Mouse (Mus musculus) liver, embryonic 11.5 days (tissue): ENCODE measurements around the gene Noa1. TPM values are rescaled to one million over a fixed set of nuclear protein-coding genes. Genes with fewer than 3 reads are reported as not detected.

Source experiments
- ATAC-seq: fragments of 200-750 bp; cut with Nextera tagmentation; replicated peaks from 2 replicates; pipeline ENCODE4 v1.8.0; 2017; ENCODE audit warnings: moderate number of reproducible peaks, mild to moderate bottlenecking, moderate TSS enrichment, moderate library complexity; ENCODE audit not compliant: low FRiP score
- DNase-seq: peaks from one replicate; pipeline ENCODE4 v3.0.0-alpha.2; 2017; ENCODE audit warnings: low spot score
- H3K27ac ChIP-seq: fragments of 300-500 bp; sonication (generic); 2 replicates; pipeline ENCODE4 v1.5.1; 2014; ENCODE audit warnings: mild to moderate bottlenecking, low read depth, low read length, control low read depth
- H3K27me3 ChIP-seq: fragments of 300-500 bp; sonication (generic); replicated peaks from 2 replicates; pipeline ENCODE4 v1.6.1; 2014; ENCODE audit warnings: low read length, mixed read lengths; ENCODE audit not compliant: control insufficient read depth, insufficient read depth
- H3K36me3 ChIP-seq: fragments of 300-500 bp; sonication (generic); 2 replicates; pipeline ENCODE4 v1.6.1; 2014; ENCODE audit warnings: mild to moderate bottlenecking, low read length, moderate library complexity, mixed read lengths; ENCODE audit not compliant: control insufficient read depth, insufficient read depth
- H3K4me1 ChIP-seq: fragments of 300-500 bp; sonication (generic); replicated peaks from 2 replicates; pipeline ENCODE4 v1.6.1; 2014; ENCODE audit warnings: low read length, mixed read lengths; ENCODE audit not compliant: control insufficient read depth, insufficient read depth
- H3K4me2 ChIP-seq: fragments of 300-500 bp; sonication (generic); 2 replicates; pipeline ENCODE4 v1.6.1; 2014; ENCODE audit warnings: mild to moderate bottlenecking, control low read depth, moderate library complexity
- H3K4me3 ChIP-seq: fragments of 300-500 bp; sonication (generic); 2 replicates; pipeline ENCODE4 v1.5.1; 2014; ENCODE audit warnings: low read depth, low read length, control low read depth
- H3K9ac ChIP-seq: fragments of 300-500 bp; sonication (generic); 2 replicates; pipeline ENCODE4 v1.6.1; 2014; ENCODE audit warnings: low read depth, low read length, control low read depth
- H3K9me3 ChIP-seq: fragments of 300-500 bp; sonication (generic); 2 replicates; pipeline ENCODE4 v1.6.1; 2016; ENCODE audit warnings: low read length, inconsistent platforms, mixed read lengths; ENCODE audit not compliant: control insufficient read depth
- WGBS: fragments of 180-500 bp; shearing (Covaris S2); extraction: QIAGEN DNeasy Blood & Tissue Kit; methylation state at CpG from one replicate; pipeline ENCODE4 v1.1.7; 2014; 5-methylcytosine and 5-hydroxymethylcytosine counted together
- polyA plus RNA-seq: library from polyadenylated mRNA; unstranded; fragments of >200 nt; fragmentation: Nextera tagmentation; extraction: Ambion mirVana; gene quantifications from 2 replicates; pipeline ENCODE4 v1.2.1, GENCODE M21; 2014

The Noa1 gene
- polyA plus RNA-seq, 1 experiment from 2014 or later, result 57.7 TPM

- no peaks in the 10 kb centered on the region for H3K27me3 ChIP-seq
- no peaks in the 10 kb centered on the region for H3K9me3 ChIP-seq
- H3K4me2 ChIP-seq, result no peak overlapping the region
- peaks cover 36% of the 10 kb centered on the region for H3K36me3 ChIP-seq
- no peak overlapping the region for H3K27ac ChIP-seq
- no peak for ATAC-seq
- no peak overlapping the region for H3K9ac ChIP-seq
- 88% methylated on average over 20 of the region's 20 CpGs for WGBS
- DNase-seq, result no peak
- H3K4me3 ChIP-seq, result no peak overlapping the region
- H3K4me1 ChIP-seq, result peaks cover 4% of the 10 kb centered on the region; the same call in 1 of the 2 replicates
Observed at GRCm38 (mm10) chr5:77281518-77282174, 28.2 kb downstream of the Noa1 start.

GRCm38 (mm10) chr5:77277204-77277603 is 32.7 kb downstream of the Noa1 start:
- Histone ChIP-seq H3K4me3 (no peak overlapping the region), H3K27me3 (no peaks in the 10 kb centered on the region), H3K4me2 (no peak overlapping the region), H3K27ac (no peak overlapping the region), H3K4me1 (peaks cover 10% of the 10 kb centered on the region), H3K9me3 (no peaks in the 10 kb centered on the region), H3K9ac (no peak overlapping the region), H3K36me3 (peaks cover 51% of the 10 kb centered on the region)
- no peak for ATAC-seq
- DNase-seq, result no peak
- 85% methylated on average over 6 of the region's 6 CpGs for WGBS

GRCm38 (mm10) chr5:77275950-77276349 is 33.9 kb downstream of the Noa1 start:
- Histone ChIP-seq H3K4me2 (no peak overlapping the region), H3K27ac (no peak overlapping the region), H3K36me3 (peaks cover 45% of the 10 kb centered on the region), H3K9me3 (no peaks in the 10 kb centered on the region), H3K27me3 (no peaks in the 10 kb centered on the region), H3K4me3 (no peak overlapping the region), H3K4me1 (peaks cover 10% of the 10 kb centered on the region), H3K9ac (no peak overlapping the region)
- WGBS, result 86% methylated on average over 5 of the region's 5 CpGs
- no peak for DNase-seq
- ATAC-seq, result no peak

- DNase-seq (no peak), ATAC-seq (no peak)
- Histone ChIP-seq H3K4me2 (no peak overlapping the region), H3K27ac (no peak overlapping the region), H3K4me3 (no peak overlapping the region), H3K27me3 (no peaks in the 10 kb centered on the region), H3K4me1 (peaks cover 10% of the 10 kb centered on the region), H3K9me3 (no peaks in the 10 kb centered on the region), H3K9ac (no peak overlapping the region), H3K36me3 (peaks cover 58% of the 10 kb centered on the region)
- WGBS, result 71% methylated on average over 7 of the region's 7 CpGs
Observed at GRCm38 (mm10) chr5:77273151-77273550, 36.7 kb downstream of the Noa1 start.

- H3K4me1 ChIP-seq, result peaks cover 8% of the 10 kb centered on the region
- no peak overlapping the region for H3K9ac ChIP-seq
- DNase-seq (no peak), ATAC-seq (no peak)
- WGBS, result 77% methylated on average over 8 of the region's 8 CpGs
- no peak overlapping the region for H3K27ac ChIP-seq
- no peak overlapping the region for H3K4me2 ChIP-seq
- no peak overlapping the region for H3K4me3 ChIP-seq
- peaks cover 47% of the 10 kb centered on the region for H3K36me3 ChIP-seq
- no peaks in the 10 kb centered on the region for H3K27me3 ChIP-seq
- no peaks in the 10 kb centered on the region for H3K9me3 ChIP-seq
Observed at GRCm38 (mm10) chr5:77269399-77269798, 40.5 kb downstream of the Noa1 start.

- no peak overlapping the region for H3K27ac ChIP-seq
- H3K4me3 ChIP-seq, result no peak overlapping the region
- peaks cover 6% of the 10 kb centered on the region for H3K4me1 ChIP-seq
- no peaks in the 10 kb centered on the region for H3K27me3 ChIP-seq
- peaks cover 39% of the 10 kb centered on the region for H3K36me3 ChIP-seq
- WGBS, result 93% methylated on average over 30 of the region's 30 CpGs
- ATAC-seq, result no peak
- no peak overlapping the region for H3K9ac ChIP-seq
- peak overlapping the region; percentile 7; the same call in 1 of the 2 replicates for H3K4me2 ChIP-seq
- DNase-seq, result no peak
- no peaks in the 10 kb centered on the region for H3K9me3 ChIP-seq
Observed at GRCm38 (mm10) chr5:77267957-77268624, 41.8 kb downstream of the Noa1 start.

GRCm38 (mm10) chr5:77267441-77267840 is 42.4 kb downstream of the Noa1 start:
- Histone ChIP-seq H3K27ac (no peak overlapping the region), H3K27me3 (no peaks in the 10 kb centered on the region), H3K4me3 (peak overlapping the region; percentile 89), H3K9me3 (no peaks in the 10 kb centered on the region), H3K36me3 (peaks cover 34% of the 10 kb centered on the region), H3K4me2 (peak overlapping the region; percentile 78), H3K4me1 (peaks cover 3% of the 10 kb centered on the region; the same call in 1 of the 2 replicates), H3K9ac (peak overlapping the region; percentile 90; the same call in 1 of the 2 replicates)
- ATAC-seq, result no peak
- WGBS, result 65% methylated on average over 4 of the region's 4 CpGs
- DNase-seq, result no peak

- H3K27ac ChIP-seq, result peak overlapping the region; percentile 97
- WGBS, result 1% methylated on average over 11 of the region's 11 CpGs
- DNase-seq, result no peak
- H3K36me3 ChIP-seq, result peaks cover 31% of the 10 kb centered on the region
- peaks cover 3% of the 10 kb centered on the region; the same call in 1 of the 2 replicates for H3K4me1 ChIP-seq
- no peaks in the 10 kb centered on the region for H3K9me3 ChIP-seq
- H3K4me3 ChIP-seq, result peak overlapping the region; percentile 89
- no peaks in the 10 kb centered on the region for H3K27me3 ChIP-seq
- no peak for ATAC-seq
- H3K4me2 ChIP-seq, result peak overlapping the region; percentile 78
- H3K9ac ChIP-seq, result peak overlapping the region; percentile 90
Observed at GRCm38 (mm10) chr5:77266886-77267401, 42.9 kb downstream of the Noa1 start.
